Mouse (Mus musculus): ENCODE measurements around the gene 1810010D01Rik. TPM values are rescaled to one million over a fixed set of nuclear protein-coding genes. Genes with fewer than 3 reads are reported as not detected.
A peak's percentile ranks its signal among the peaks of the same experiment; 100 is the strongest.

Gene 1810010D01Rik
- 0.30 and 1.3 TPM in 2 replicates for polyA plus RNA-seq (2016; fragmentation: Nextera tagmentation; extraction: Ambion mirVana)

- no peak for DNase-seq (ENCODE audit: low spot score)
- H3K27ac ChIP-seq, result peak within 1 kb of the TSS; percentile 97
- H3K4me1 ChIP-seq, result peaks cover 57% of the 10 kb centered on the region
- WGBS, result 79% methylated on average over 4 of the region's 4 CpGs
- H3K27me3 ChIP-seq (ENCODE audit: insufficient read depth, poor library complexity, severe bottlenecking), result no peaks in the 10 kb centered on the region
- H3K4me3 ChIP-seq, result no peak within 1 kb of the TSS
- H3K36me3 ChIP-seq, result no peaks in the 10 kb centered on the region
- H3K9me3 ChIP-seq, result no peaks in the 10 kb centered on the region
These were observed at the start of gene 1810010D01Rik for GRCm38 (mm10) chr7:145208006-145208405. TSS of gene 1810010D01Rik (minus strand) at chr7:145208119.

- Histone ChIP-seq H3K9me3 (no peaks in the 10 kb centered on the region), H3K27ac (no peak overlapping the region), H3K27me3 (ENCODE audit: insufficient read depth, poor library complexity, severe bottlenecking) (no peaks in the 10 kb centered on the region), H3K4me1 (peaks cover 9% of the 10 kb centered on the region), H3K4me3 (no peak overlapping the region), H3K36me3 (peaks cover 56% of the 10 kb centered on the region)
- no peak for DNase-seq (ENCODE audit: low spot score)
- WGBS, result 94% methylated on average over 1 of the region's 1 CpGs
These were observed 48.2 kb upstream of the 1810010D01Rik start for GRCm38 (mm10) chr7:145256092-145256491.

- H3K27me3 ChIP-seq (ENCODE audit: insufficient read depth, poor library complexity, severe bottlenecking), result no peaks in the 10 kb centered on the region
- no peak overlapping the region for H3K4me3 ChIP-seq
- no peak for DNase-seq (ENCODE audit: low spot score)
- no peak overlapping the region for H3K27ac ChIP-seq
- peaks cover 12% of the 10 kb centered on the region for H3K4me1 ChIP-seq
- no peaks in the 10 kb centered on the region for H3K9me3 ChIP-seq
- peaks cover 42% of the 10 kb centered on the region for H3K36me3 ChIP-seq
- WGBS, result 49% methylated on average over 3 of the region's 3 CpGs
These were observed 46.2 kb upstream of the 1810010D01Rik start for GRCm38 (mm10) chr7:145253986-145254630.

GRCm38 (mm10) chr7:145252715-145253476 lies 45.0 kb upstream of the 1810010D01Rik start:
- Histone ChIP-seq H3K4me3 (no peak overlapping the region), H3K27me3 (ENCODE audit: insufficient read depth, poor library complexity, severe bottlenecking) (no peaks in the 10 kb centered on the region), H3K27ac (no peak overlapping the region), H3K9me3 (no peaks in the 10 kb centered on the region), H3K36me3 (peaks cover 35% of the 10 kb centered on the region), H3K4me1 (peaks cover 15% of the 10 kb centered on the region)
- DNase-seq (ENCODE audit: low spot score), result no peak
- 22% methylated on average over 8 of the region's 8 CpGs for WGBS

GRCm38 (mm10) chr7:145250225-145250624 lies 42.3 kb upstream of the 1810010D01Rik start:
- WGBS, result 77% methylated on average over 9 of the region's 9 CpGs
- DNase-seq (ENCODE audit: low spot score), result no peak
- H3K27ac ChIP-seq, result no peak overlapping the region

GRCm38 (mm10) chr7:145248911-145249310 lies 41.0 kb upstream of the 1810010D01Rik start:
- no peak overlapping the region for H3K4me3 ChIP-seq
- H3K4me1 ChIP-seq, result peaks cover 20% of the 10 kb centered on the region
- H3K9me3 ChIP-seq, result no peaks in the 10 kb centered on the region
- no peak overlapping the region; the same call in 1 of the 2 replicates for H3K27ac ChIP-seq
- no peaks in the 10 kb centered on the region for H3K36me3 ChIP-seq
- DNase-seq (ENCODE audit: low spot score), result no peak
- no peaks in the 10 kb centered on the region for H3K27me3 ChIP-seq (ENCODE audit: insufficient read depth, poor library complexity, severe bottlenecking)
- WGBS, result 60% methylated on average over 2 of the region's 2 CpGs

More at GRCm38 (mm10) chr7:145250225-145250624, 42.3 kb upstream of the 1810010D01Rik start:
- H3K4me3 ChIP-seq, result no peak overlapping the region
- H3K27me3 ChIP-seq (ENCODE audit: insufficient read depth, poor library complexity, severe bottlenecking), result no peaks in the 10 kb centered on the region
- H3K36me3 ChIP-seq, result peaks cover 10% of the 10 kb centered on the region; the same call in 1 of the 2 replicates
- peaks cover 20% of the 10 kb centered on the region for H3K4me1 ChIP-seq
- H3K9me3 ChIP-seq, result no peaks in the 10 kb centered on the region

GRCm38 (mm10) chr7:145242851-145243712 lies 35.2 kb upstream of the 1810010D01Rik start:
- Histone ChIP-seq H3K4me3 (no peak overlapping the region), H3K27ac (no peak overlapping the region), H3K4me1 (peaks cover 17% of the 10 kb centered on the region), H3K9me3 (no peaks in the 10 kb centered on the region), H3K27me3 (ENCODE audit: insufficient read depth, poor library complexity, severe bottlenecking) (peaks cover 29% of the 10 kb centered on the region), H3K36me3 (no peaks in the 10 kb centered on the region)
- no peak for DNase-seq (ENCODE audit: low spot score)
- WGBS, result 13% methylated on average over 9 of the region's 9 CpGs

GRCm38 (mm10) chr7:145242028-145242427 lies 34.1 kb upstream of the 1810010D01Rik start:
- Histone ChIP-seq H3K27ac (no peak overlapping the region), H3K27me3 (ENCODE audit: insufficient read depth, poor library complexity, severe bottlenecking) (peaks cover 29% of the 10 kb centered on the region), H3K4me1 (peaks cover 17% of the 10 kb centered on the region), H3K9me3 (no peaks in the 10 kb centered on the region), H3K36me3 (no peaks in the 10 kb centered on the region), H3K4me3 (no peak overlapping the region)
- no peak for DNase-seq (ENCODE audit: low spot score)
- WGBS, result 80% methylated on average over 9 of the region's 9 CpGs

- no peak for DNase-seq (ENCODE audit: low spot score)
- Histone ChIP-seq H3K9me3 (no peaks in the 10 kb centered on the region), H3K4me1 (peaks cover 12% of the 10 kb centered on the region), H3K4me3 (no peak overlapping the region), H3K27ac (no peak overlapping the region), H3K36me3 (no peaks in the 10 kb centered on the region), H3K27me3 (ENCODE audit: insufficient read depth, poor library complexity, severe bottlenecking) (peaks cover 30% of the 10 kb centered on the region)
- whole genome bisulfite sequencing, result 85% methylated on average over 4 of the region's 4 CpGs
These were observed 33.0 kb upstream of the 1810010D01Rik start for GRCm38 (mm10) chr7:145240929-145241328.

- WGBS, result 76% methylated on average over 8 of the region's 8 CpGs
- H3K9me3 ChIP-seq, result no peaks in the 10 kb centered on the region
- peaks cover 12% of the 10 kb centered on the region for H3K4me1 ChIP-seq
- no peaks in the 10 kb centered on the region for H3K36me3 ChIP-seq
- H3K27me3 ChIP-seq (ENCODE audit: insufficient read depth, poor library complexity, severe bottlenecking), result peaks cover 35% of the 10 kb centered on the region
- peak overlapping the region; percentile 22; the same call in 1 of the 2 replicates for H3K27ac ChIP-seq
- no peak overlapping the region for H3K4me3 ChIP-seq
- no peak for DNase-seq (ENCODE audit: low spot score)
These were observed 32.0 kb upstream of the 1810010D01Rik start for GRCm38 (mm10) chr7:145239736-145240505.

GRCm38 (mm10) chr7:145239145-145239544 lies 31.2 kb upstream of the 1810010D01Rik start:
- 67% methylated on average over 6 of the region's 6 CpGs for WGBS
- Histone ChIP-seq H3K27me3 (ENCODE audit: insufficient read depth, poor library complexity, severe bottlenecking) (peaks cover 35% of the 10 kb centered on the region), H3K36me3 (no peaks in the 10 kb centered on the region), H3K4me1 (peaks cover 12% of the 10 kb centered on the region), H3K27ac (0 out of 2 replicates have a peak overlapping the region, but pooled peaks have one; percentile 22), H3K9me3 (no peaks in the 10 kb centered on the region), H3K4me3 (no peak overlapping the region)
- DNase-seq (ENCODE audit: low spot score), result no peak

Measured in heart, embryonic 10.5 days (tissue).